Mouse (Mus musculus): ENCODE measurements around the gene Cops7b. TPM values are rescaled to one million over a fixed set of nuclear protein-coding genes. Genes with fewer than 3 reads are reported as not detected.

Gene Cops7b
- polyA plus RNA-seq, 1 experiment from 2014 or later, result 11.8 TPM

Small RNAs within 50 kb of the gene (microRNA-seq; reads per million reads assigned to microRNA genes)
- gene Gm22955, result not detected

Other genes with a start within 250 kb of the Cops7b start
- 175 and 188 TPM in 2 replicates for gene Ncl, start 223.5 kb upstream of the Cops7b start, polyA plus RNA-seq (2015; fragmentation: Nextera tagmentation; extraction: Ambion mirVana)
- not detected in 2 replicates for gene Nmur1, start 156.7 kb upstream of the Cops7b start, polyA plus RNA-seq (2015; fragmentation: Nextera tagmentation; extraction: Ambion mirVana)
- gene Tex44, start 156.6 kb upstream of the Cops7b start, polyA plus RNA-seq (2015; fragmentation: Nextera tagmentation; extraction: Ambion mirVana), result not detected in 2 replicates
- gene Ptma, start 56.2 kb upstream of the Cops7b start, polyA plus RNA-seq (2015; fragmentation: Nextera tagmentation; extraction: Ambion mirVana), result 500 and 746 TPM in 2 replicates
- 20.2 and 21.7 TPM in 2 replicates for gene Pde6d, start 275 bp upstream of the Cops7b start, polyA plus RNA-seq (2015; fragmentation: Nextera tagmentation; extraction: Ambion mirVana)
- not detected in 2 replicates for gene Nppc, start 87.7 kb downstream of the Cops7b start, polyA plus RNA-seq (2015; fragmentation: Nextera tagmentation; extraction: Ambion mirVana)
- gene Dis3l2, start 120.9 kb downstream of the Cops7b start, polyA plus RNA-seq (2015; fragmentation: Nextera tagmentation; extraction: Ambion mirVana), result 8.6 and 9.2 TPM in 2 replicates